Mouse (Mus musculus) heart, embryonic 11.5 days (tissue): ENCODE data around the gene Scn2a. TPM values are rescaled to one million over a fixed set of nuclear protein-coding genes. Genes with fewer than 3 reads are reported as not detected.

Experiments used
- ATAC-seq: fragments of 200-750 bp; cut with Nextera tagmentation; replicated peaks from 2 replicates; pipeline ENCODE4 v1.8.0; 2017; ENCODE audit warnings: moderate library complexity; ENCODE audit not compliant: insufficient number of reproducible peaks, low FRiP score, low TSS enrichment
- H3K27ac ChIP-seq: fragments of 300-500 bp; sonication (generic); 2 replicates; pipeline ENCODE4 v1.5.1; 2014; ENCODE audit warnings: mild to moderate bottlenecking, low read depth, low read length
- H3K27me3 ChIP-seq: fragments of 300-500 bp; sonication (generic); 2 replicates; pipeline ENCODE4 v1.6.1; 2014; ENCODE audit warnings: mild to moderate bottlenecking, low read length, mixed read lengths; ENCODE audit not compliant: control insufficient read depth, insufficient read depth
- H3K36me3 ChIP-seq: fragments of 300-500 bp; sonication (generic); 2 replicates; pipeline ENCODE4 v1.6.1; 2014; ENCODE audit warnings: mild to moderate bottlenecking, low read length, moderate library complexity, mixed read lengths; ENCODE audit not compliant: control insufficient read depth, insufficient read depth
- H3K4me1 ChIP-seq: fragments of 300-500 bp; sonication (generic); 2 replicates; pipeline ENCODE4 v1.6.1; 2014; ENCODE audit warnings: low read length; ENCODE audit not compliant: control insufficient read depth, insufficient read depth
- H3K4me2 ChIP-seq: fragments of 300-500 bp; sonication (generic); 2 replicates; pipeline ENCODE4 v1.6.1; 2014; ENCODE audit warnings: mild to moderate bottlenecking, moderate library complexity
- H3K4me3 ChIP-seq: fragments of 300-500 bp; sonication (generic); 2 replicates; pipeline ENCODE4 v1.5.1; 2014; ENCODE audit warnings: low read depth, low read length
- H3K9ac ChIP-seq: fragments of 300-500 bp; sonication (generic); 2 replicates; pipeline ENCODE4 v1.6.1; 2014; ENCODE audit warnings: mild to moderate bottlenecking, low read depth, low read length, moderate library complexity
- H3K9me3 ChIP-seq: fragments of 300-500 bp; sonication (generic); replicated peaks from 2 replicates; pipeline ENCODE4 v1.6.1; 2016; ENCODE audit warnings: low read length; ENCODE audit not compliant: control insufficient read depth
- WGBS: fragments of 180-500 bp; shearing (Covaris S2); extraction: QIAGEN DNeasy Blood & Tissue Kit; methylation state at CpG from one replicate; pipeline ENCODE4 v1.1.7; 2014; ENCODE audit not compliant: insufficient replicate concordance; 5-methylcytosine and 5-hydroxymethylcytosine counted together
- polyA plus RNA-seq: library from polyadenylated mRNA; unstranded; fragments of >200 nt; fragmentation: Nextera tagmentation; extraction: Ambion mirVana; gene quantifications from 2 replicates; pipeline ENCODE4 v1.2.1, GENCODE M21; 2014

Gene Scn2a
- polyA plus RNA-seq, 1 experiment from 2014 or later: 1.7 TPM

- no peak overlapping the region for H3K27ac ChIP-seq
- no peaks in the 10 kb centered on the region for H3K36me3 ChIP-seq
- no peaks in the 10 kb centered on the region for H3K27me3 ChIP-seq
- H3K4me2 ChIP-seq: no peak overlapping the region
- ATAC-seq: no peak
- H3K9ac ChIP-seq: no peak overlapping the region
- 72% methylated on average over 4 of the region's 4 CpGs for WGBS
- H3K4me3 ChIP-seq: no peak overlapping the region
- no peaks in the 10 kb centered on the region for H3K9me3 ChIP-seq
- no peaks in the 10 kb centered on the region for H3K4me1 ChIP-seq
These were observed 59.0 kb downstream of the Scn2a start for GRCm38 (mm10) chr2:65679621-65680020.

DNA sequence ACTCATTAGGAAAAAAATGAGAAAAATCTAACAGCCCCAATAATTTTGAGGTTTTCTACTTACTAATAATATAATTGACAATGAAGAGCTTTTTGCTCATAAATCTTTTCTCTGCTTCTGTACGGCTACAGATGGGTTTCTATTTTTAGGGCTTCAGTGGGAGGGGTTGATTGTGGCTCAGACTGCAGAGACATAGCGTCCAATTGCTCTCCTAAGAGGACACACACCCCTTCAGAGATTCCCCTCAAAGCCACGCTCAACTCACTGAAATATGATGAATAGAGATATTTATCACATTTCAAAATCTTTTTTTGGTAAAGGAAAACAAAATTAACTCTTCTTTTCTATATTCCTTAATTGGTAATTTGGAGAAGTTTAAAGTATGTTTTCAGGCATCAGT lies 64.6 kb downstream of the Scn2a start:
- H3K4me2 ChIP-seq: no peak overlapping the region
- ATAC-seq: no peak
- no peak overlapping the region for H3K9ac ChIP-seq
- no peaks in the 10 kb centered on the region for H3K27me3 ChIP-seq
- H3K27ac ChIP-seq: no peak overlapping the region
- no peaks in the 10 kb centered on the region for H3K36me3 ChIP-seq
- H3K4me3 ChIP-seq: no peak overlapping the region
- 36% methylated on average over 3 of the region's 3 CpGs for WGBS
- H3K9me3 ChIP-seq: no peaks in the 10 kb centered on the region
- H3K4me1 ChIP-seq: no peaks in the 10 kb centered on the region

- no peak for ATAC-seq
- Histone ChIP-seq H3K27ac (no peak overlapping the region), H3K4me2 (no peak overlapping the region)
These were observed 70.0 kb downstream of the Scn2a start for GRCm38 (mm10) chr2:65690456-65691184.

DNA sequence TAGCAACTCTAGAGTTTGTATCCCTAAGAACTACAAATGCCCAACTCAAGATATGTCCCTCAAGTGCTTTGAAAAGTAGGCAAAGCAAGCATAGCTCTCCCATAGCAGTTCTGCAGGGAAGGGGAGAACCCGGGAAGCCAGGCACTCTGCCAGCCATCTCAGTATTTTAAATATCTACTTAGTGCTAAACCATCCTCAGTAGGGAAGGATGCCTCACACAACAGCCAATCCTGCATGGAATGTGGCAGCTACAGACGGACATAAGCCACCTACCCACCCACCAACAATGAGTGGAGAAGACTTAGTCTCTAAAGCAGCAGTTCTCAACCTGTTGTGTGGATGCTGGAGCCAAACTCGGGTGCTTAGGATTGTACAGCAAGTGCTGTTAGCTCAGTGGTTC lies 73.9 kb downstream of the Scn2a start:
- H3K27me3 ChIP-seq: no peaks in the 10 kb centered on the region
- H3K4me1 ChIP-seq: no peaks in the 10 kb centered on the region
- 69% methylated on average over 3 of the region's 3 CpGs for WGBS
- no peaks in the 10 kb centered on the region for H3K36me3 ChIP-seq
- H3K4me2 ChIP-seq: no peak overlapping the region
- H3K27ac ChIP-seq: no peak overlapping the region
- H3K9ac ChIP-seq: no peak overlapping the region
- no peak overlapping the region for H3K4me3 ChIP-seq
- no peak for ATAC-seq
- no peaks in the 10 kb centered on the region for H3K9me3 ChIP-seq

More at GRCm38 (mm10) chr2:65690456-65691184, 70.0 kb downstream of the Scn2a start:
- WGBS: 79% methylated on average over 6 of the region's 6 CpGs
- Histone ChIP-seq H3K9ac (no peak overlapping the region), H3K9me3 (no peaks in the 10 kb centered on the region), H3K27me3 (no peaks in the 10 kb centered on the region), H3K4me1 (no peaks in the 10 kb centered on the region), H3K36me3 (no peaks in the 10 kb centered on the region), H3K4me3 (no peak overlapping the region)

GRCm38 (mm10) chr2:65695061-65695460 lies 74.5 kb downstream of the Scn2a start:
- Histone ChIP-seq H3K27me3 (no peaks in the 10 kb centered on the region), H3K36me3 (no peaks in the 10 kb centered on the region), H3K4me2 (no peak overlapping the region), H3K4me1 (no peaks in the 10 kb centered on the region), H3K27ac (no peak overlapping the region), H3K4me3 (no peak overlapping the region), H3K9ac (no peak overlapping the region), H3K9me3 (no peaks in the 10 kb centered on the region)
- 73% methylated on average over 7 of the region's 7 CpGs for WGBS
- no peak for ATAC-seq

- Histone ChIP-seq H3K36me3 (no peaks in the 10 kb centered on the region), H3K4me3 (no peak overlapping the region), H3K27me3 (no peaks in the 10 kb centered on the region), H3K4me1 (no peaks in the 10 kb centered on the region), H3K9ac (no peak overlapping the region), H3K27ac (no peak overlapping the region), H3K9me3 (no peaks in the 10 kb centered on the region), H3K4me2 (no peak overlapping the region)
- WGBS: 81% methylated on average over 1 of the region's 1 CpGs
- ATAC-seq: no peak
These were observed 79.7 kb downstream of the Scn2a start for GRCm38 (mm10) chr2:65700246-65700645.

GRCm38 (mm10) chr2:65701175-65701574 lies 80.6 kb downstream of the Scn2a start:
- 90% methylated on average over 3 of the region's 3 CpGs for WGBS
- no peak overlapping the region for H3K4me3 ChIP-seq

GRCm38 (mm10) chr2:65722219-65722800 lies 101.7 kb downstream of the Scn2a start:
- Histone ChIP-seq H3K36me3 (no peaks in the 10 kb centered on the region), H3K4me2 (no peak overlapping the region), H3K9ac (no peak overlapping the region), H3K4me1 (no peaks in the 10 kb centered on the region), H3K9me3 (no peaks in the 10 kb centered on the region), H3K27ac (no peak overlapping the region), H3K4me3 (no peak overlapping the region), H3K27me3 (no peaks in the 10 kb centered on the region)
- ATAC-seq: no peak
- 81% methylated on average over 6 of the region's 6 CpGs for WGBS

More at GRCm38 (mm10) chr2:65701175-65701574, 80.6 kb downstream of the Scn2a start:
- H3K36me3 ChIP-seq: no peaks in the 10 kb centered on the region
- no peaks in the 10 kb centered on the region for H3K27me3 ChIP-seq
- H3K4me2 ChIP-seq: no peak overlapping the region
- no peaks in the 10 kb centered on the region for H3K4me1 ChIP-seq
- H3K9me3 ChIP-seq: no peaks in the 10 kb centered on the region
- H3K27ac ChIP-seq: no peak overlapping the region
- H3K9ac ChIP-seq: no peak overlapping the region
- ATAC-seq: no peak

DNA sequence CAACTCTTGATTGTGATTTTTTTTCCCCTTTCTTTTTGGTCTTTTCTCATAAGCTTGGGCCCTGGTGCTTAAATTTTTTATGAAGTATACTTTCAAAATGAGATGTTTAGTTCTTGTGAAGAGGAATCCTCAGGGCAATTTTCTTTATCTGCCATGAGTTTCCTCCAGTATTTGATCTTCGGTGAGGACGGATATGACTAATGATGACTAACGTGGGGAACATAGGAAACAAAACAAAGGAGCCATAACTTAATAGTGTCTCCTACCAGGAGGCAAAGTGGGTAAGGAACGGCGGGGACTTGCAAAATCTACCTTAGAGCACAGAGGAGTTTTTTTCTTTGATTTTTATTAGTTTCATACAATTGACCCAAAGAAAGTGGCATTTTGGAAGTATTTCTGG lies 124.8 kb downstream of the Scn2a start:
- ATAC-seq: no peak
- no peaks in the 10 kb centered on the region for H3K36me3 ChIP-seq
- H3K27ac ChIP-seq: no peak overlapping the region
- H3K4me1 ChIP-seq: no peaks in the 10 kb centered on the region
- no peak overlapping the region for H3K9ac ChIP-seq
- H3K4me2 ChIP-seq: no peak overlapping the region
- H3K27me3 ChIP-seq: no peaks in the 10 kb centered on the region
- H3K4me3 ChIP-seq: no peak overlapping the region
- WGBS: 76% methylated on average over 5 of the region's 5 CpGs
- H3K9me3 ChIP-seq: no peaks in the 10 kb centered on the region
